Mouse (Mus musculus) MEL (cell line): ENCODE results near the gene Glrp1. TPM values are rescaled to one million over a fixed set of nuclear protein-coding genes. Genes with fewer than 3 reads are reported as not detected.

Experiments used
- DNase-seq: peaks from one replicate; pipeline ENCODE4 v3.0.0; 2011; ENCODE audit warnings: low read depth, low spot score
- H3K27ac ChIP-seq: 2 replicates; pipeline ENCODE4 v1.5.1; 2012; ENCODE audit warnings: low read depth, mild to moderate bottlenecking, control low read depth, low read length, moderate library complexity; ENCODE audit not compliant: control insufficient read depth
- H3K27me3 ChIP-seq, 2 experiments: fragments of 150-350 bp in 1 of 2; sonication (generic) in 1 of 2; 2 replicates each; pipeline ENCODE4 v1.6.1; 2012; ENCODE audit warnings: low read length in 2 of 2, mild to moderate bottlenecking in 2 of 2, improper control_type of control experiment in 1 of 2, moderate library complexity in 1 of 2; ENCODE audit not compliant: insufficient read depth in 2 of 2, control insufficient read depth in 1 of 2
- H3K36me3 ChIP-seq, 2 experiments: 2 replicates each; pipeline ENCODE4 v1.6.1; 2012 to 2014; ENCODE audit warnings: low read length in 2 of 2, improper control_type of control experiment in 1 of 2, inconsistent platforms in 1 of 2, mild to moderate bottlenecking in 1 of 2; ENCODE audit not compliant: insufficient read depth in 2 of 2, control insufficient read depth in 1 of 2
- H3K4me1 ChIP-seq, 2 experiments: fragments of 150-350 bp in 1 of 2; sonication (generic) in 1 of 2; 2 replicates each; pipeline ENCODE4 v1.6.1; 2012; ENCODE audit warnings: low read length in 2 of 2, improper control_type of control experiment in 1 of 2, mild to moderate bottlenecking in 1 of 2; ENCODE audit not compliant: insufficient read depth in 2 of 2, control insufficient read depth in 1 of 2
- H3K4me3 ChIP-seq, 2 experiments: fragments of 150-350 bp in 1 of 2; sonication (generic) in 1 of 2; 2 replicates each; pipeline ENCODE4 v1.5.1; 2012; ENCODE audit warnings: low read depth in 2 of 2, low read length in 2 of 2, mild to moderate bottlenecking in 2 of 2, moderate library complexity in 2 of 2, control low read depth in 1 of 2, improper control_type of control experiment in 1 of 2; ENCODE audit not compliant: control insufficient read depth in 1 of 2, insufficient read depth in 1 of 2
- H3K79me2 ChIP-seq: 2 replicates; pipeline ENCODE4 v1.6.1; 2012; ENCODE audit warnings: mild to moderate bottlenecking, low read length, moderate library complexity; ENCODE audit not compliant: control insufficient read depth, poor library complexity, insufficient read depth
- H3K9ac ChIP-seq: 2 replicates; pipeline ENCODE4 v1.6.1; 2012; ENCODE audit warnings: low read depth, mild to moderate bottlenecking, control low read depth, low read length, moderate library complexity; ENCODE audit not compliant: control insufficient read depth, poor library complexity, severe bottlenecking
- H3K9me3 ChIP-seq: fragments of 150-350 bp; sonication (generic); replicated peaks from 2 replicates; pipeline ENCODE4 v1.6.1; 2012; ENCODE audit warnings: mild to moderate bottlenecking, low read length, improper control_type of control experiment, moderate library complexity; ENCODE audit not compliant: insufficient read depth
- CHD1 ChIP-seq: IDR thresholded peaks from 2 replicates; pipeline ENCODE4 v1.6.1; 2012; ENCODE audit warnings: low read depth, mild to moderate bottlenecking, inconsistent platforms, low read length, improper control_type of control experiment
- E2F4 ChIP-seq: IDR thresholded peaks from 2 replicates; pipeline ENCODE4 v1.6.1; 2011; ENCODE audit warnings: low read depth, low read length, improper control_type of control experiment, borderline replicate concordance
- ELF1 ChIP-seq: IDR thresholded peaks from 2 replicates; pipeline ENCODE4 v1.6.1; 2014; ENCODE audit warnings: low read depth, mild to moderate bottlenecking, inconsistent platforms, low read length, improper control_type of control experiment, moderate library complexity
- EP300 ChIP-seq, 2 experiments: IDR thresholded peaks; 2 replicates each; pipeline ENCODE4 v1.6.1; 2011; ENCODE audit warnings: improper control_type of control experiment in 2 of 2, low read length in 2 of 2, low read depth in 1 of 2, mild to moderate bottlenecking in 1 of 2
- GABPA ChIP-seq: IDR thresholded peaks from 2 replicates; pipeline ENCODE4 v1.6.1; 2012; ENCODE audit warnings: low read depth, mild to moderate bottlenecking, inconsistent platforms, low read length, improper control_type of control experiment, moderate library complexity
- GATA1 ChIP-seq: IDR thresholded peaks from 2 replicates; pipeline ENCODE4 v1.6.1; 2011; ENCODE audit warnings: low read depth, low read length, improper control_type of control experiment
- HCFC1 ChIP-seq: IDR thresholded peaks from 2 replicates; pipeline ENCODE4 v1.6.1; 2012; ENCODE audit warnings: low read depth, mild to moderate bottlenecking, inconsistent platforms, low read length, improper control_type of control experiment, moderate library complexity
- MAFK ChIP-seq: IDR thresholded peaks from 2 replicates; pipeline ENCODE4 v1.6.1; 2011; ENCODE audit warnings: low read depth, mild to moderate bottlenecking, low read length, improper control_type of control experiment, borderline replicate concordance
- MAX ChIP-seq: IDR thresholded peaks from 2 replicates; pipeline ENCODE4 v1.6.1; 2011; ENCODE audit warnings: low read length, improper control_type of control experiment
- MXI1 ChIP-seq: IDR thresholded peaks from 2 replicates; pipeline ENCODE4 v1.6.1; 2011; ENCODE audit warnings: mild to moderate bottlenecking, low read depth, low read length, improper control_type of control experiment
- MYB ChIP-seq: IDR thresholded peaks from 2 replicates; pipeline ENCODE4 v1.6.1; 2011; ENCODE audit warnings: mild to moderate bottlenecking, low read depth, low read length, improper control_type of control experiment
- MYC ChIP-seq: IDR thresholded peaks from 2 replicates; pipeline ENCODE4 v1.6.1; 2011; ENCODE audit warnings: low read depth, mild to moderate bottlenecking, low read length, improper control_type of control experiment, moderate library complexity
- NELFE ChIP-seq: IDR thresholded peaks from 2 replicates; pipeline ENCODE4 v1.6.1; 2011; ENCODE audit warnings: low read depth, low read length, improper control_type of control experiment
- POLR2AphosphoS2 ChIP-seq: IDR thresholded peaks from 2 replicates; pipeline ENCODE4 v1.6.1; 2011; ENCODE audit warnings: low read length, improper control_type of control experiment
- RAD21 ChIP-seq: IDR thresholded peaks from 2 replicates; pipeline ENCODE4 v1.6.1; 2011; ENCODE audit warnings: mild to moderate bottlenecking, low read depth, low read length, improper control_type of control experiment
- RCOR1 ChIP-seq: IDR thresholded peaks from 2 replicates; pipeline ENCODE4 v1.6.1; 2012; ENCODE audit warnings: low read depth, mild to moderate bottlenecking, inconsistent platforms, low read length, improper control_type of control experiment
- SIN3A ChIP-seq: IDR thresholded peaks from 2 replicates; pipeline ENCODE4 v1.6.1; 2012; ENCODE audit warnings: low read length, improper control_type of control experiment, inconsistent platforms
- TAL1 ChIP-seq: IDR thresholded peaks from 2 replicates; pipeline ENCODE4 v1.6.1; 2012; ENCODE audit warnings: mild to moderate bottlenecking, inconsistent platforms, low read length, moderate library complexity, mixed read lengths
- TBP ChIP-seq: IDR thresholded peaks from 2 replicates; pipeline ENCODE4 v1.8.0; 2011; ENCODE audit warnings: low read depth, low read length, improper control_type of control experiment
- TCF12 ChIP-seq: IDR thresholded peaks from 2 replicates; pipeline ENCODE4 v1.6.1; 2014; ENCODE audit warnings: low read depth, mild to moderate bottlenecking, inconsistent platforms, low read length, improper control_type of control experiment, moderate library complexity
- USF1 ChIP-seq: IDR thresholded peaks from 2 replicates; pipeline ENCODE4 v1.6.1; 2014; ENCODE audit warnings: low read depth, mild to moderate bottlenecking, inconsistent platforms, low read length, improper control_type of control experiment, moderate library complexity
- USF2 ChIP-seq, 2 experiments: IDR thresholded peaks; 2 replicates each; pipeline ENCODE4 v1.6.1; 2011 to 2012; ENCODE audit warnings: improper control_type of control experiment in 2 of 2, low read length in 2 of 2, borderline replicate concordance in 1 of 2, inconsistent platforms in 1 of 2, low read depth in 1 of 2, mild to moderate bottlenecking in 1 of 2; ENCODE audit not compliant: insufficient read depth in 1 of 2
- ZC3H11A ChIP-seq: IDR thresholded peaks from 2 replicates; pipeline ENCODE4 v1.6.1; 2012; ENCODE audit warnings: low read depth, mild to moderate bottlenecking, inconsistent platforms, low read length, improper control_type of control experiment
- ZKSCAN1 ChIP-seq: IDR thresholded peaks from 2 replicates; pipeline ENCODE4 v1.6.1; 2012; ENCODE audit warnings: low read depth, mild to moderate bottlenecking, inconsistent platforms, low read length, improper control_type of control experiment, moderate library complexity
- ZMIZ1 ChIP-seq: IDR thresholded peaks from 2 replicates; pipeline ENCODE4 v1.6.1; 2012; ENCODE audit warnings: low read depth, mild to moderate bottlenecking, inconsistent platforms, low read length, improper control_type of control experiment, moderate library complexity
- polyA plus RNA-seq, 2 experiments: library from polyadenylated mRNA; stranded (reverse) in 1 of 2; unstranded in 1 of 2; fragments of >175 nt in 1 of 2; fragments of >200 nt in 1 of 2; gene quantifications; 2 replicates each; pipeline versions ENCODE4 v1.2.1 to v1.2.4; 2012; ENCODE audit warnings: low replicate concordance in 2 of 2, low read depth in 1 of 2; ENCODE audit not compliant: insufficient read length in 2 of 2, insufficient read depth in 1 of 2, missing spikeins in 1 of 2
- total RNA-seq: library from RNA; depleted of rRNA; stranded (reverse); fragments of 300-350 nt; gene quantifications from 2 replicates; pipeline ENCODE4 v1.2.3, GENCODE M21; 2012

The Glrp1 gene
- total and polyA plus RNA-seq, 3 experiments, result not detected

- TF ChIP-seq HCFC1 (no peak), ZKSCAN1 (no peak), TBP (no peak), USF1 (no peak), ZC3H11A (no peak), RAD21 (no peak), TCF12 (no peak), GATA1 (no peak), POLR2AphosphoS2 (no peak), ZMIZ1 (no peak), EP300 (IDR thresholded peaks at IDR 0.05; ENCODE audit: low read depth in 1 of 2, low read length in 2 of 2) (no peak), TAL1 (no peak), RCOR1 (no peak), ELF1 (no peak)
- H3K36me3 ChIP-seq, result no peaks in the 10 kb centered on the region
- H3K9me3 ChIP-seq, result no peaks in the 10 kb centered on the region
- H3K4me3 ChIP-seq, result no peak overlapping the region
- no peaks in the 10 kb centered on the region for H3K79me2 ChIP-seq
- no peak overlapping the region for H3K27ac ChIP-seq
- H3K9ac ChIP-seq, result no peak overlapping the region
- H3K4me1 ChIP-seq, result no peaks in the 10 kb centered on the region
- H3K27me3 ChIP-seq, result no peaks in the 10 kb centered on the region
- DNase-seq, result no peak
Measured at GRCm38 (mm10) chr1:88549263-88549662, 39.4 kb upstream of the Glrp1 start.

- Histone ChIP-seq H3K4me1 (no peaks in the 10 kb centered on the region), H3K36me3 (no peaks in the 10 kb centered on the region), H3K27me3 (no peaks in the 10 kb centered on the region), H3K79me2 (no peaks in the 10 kb centered on the region), H3K9me3 (no peaks in the 10 kb centered on the region), H3K4me3 (no peak overlapping the region), H3K9ac (no peak overlapping the region), H3K27ac (no peak overlapping the region)
- DNase-seq, result no peak
- TF ChIP-seq SIN3A (no peak), MYB (no peak), RAD21 (no peak), ZKSCAN1 (no peak), RCOR1 (no peak), NELFE (no peak), USF2 (IDR thresholded peaks at IDR 0.05; ENCODE audit: borderline replicate concordance in 1 of 2, insufficient read depth in 1 of 2, low read depth in 1 of 2, low read length in 2 of 2) (no peak), GATA1 (no peak), MAX (no peak), ZC3H11A (no peak), E2F4 (no peak), USF1 (no peak), MXI1 (no peak), CHD1 (no peak), TBP (no peak), MYC (no peak), GABPA (no peak), MAFK (no peak)
Measured at GRCm38 (mm10) chr1:88547172-88547571, 37.3 kb upstream of the Glrp1 start.
